Comparison of ENCODE assay signal across 16 mouse cellular contexts in genomic region chr17:6769602-6770001, GRCm38 (mm10). TPM values are rescaled to one million over a fixed set of nuclear protein-coding genes. Genes with fewer than 3 reads are reported as not detected.
DNase-seq lines count a peak whose midpoint lies in the region; ATAC-seq and TF ChIP-seq lines count a peak whose summit lies in the region.
"Had no signal": no experiment of that assay in that cellular context is flagged by ENCODE, and none has a peak within 500 bp of the region (broad histone marks: within the 10 kb centered on the region; RNA-seq: fewer than 3 reads in every experiment).

No protein-coding gene starts in this region.

- TF ChIP-seq CTCF in forebrain, postnatal 0 days (IDR thresholded peaks at IDR 0.05; ENCODE audit: low read depth), result no peak

- no peak for ATAC-seq in forebrain, postnatal 0 days
- no peak for ATAC-seq in forebrain, embryonic 12.5 days (ENCODE audit: low FRiP score)
- ATAC-seq: forebrain, embryonic 15.5 days; lung, postnatal 0 days; midbrain, embryonic 13.5 days had no signal

- WGBS in forebrain, postnatal 0 days, result 53% methylated on average over 4 of the region's 4 CpGs
- 71% methylated on average over 4 of the region's 4 CpGs for WGBS in forebrain, embryonic 12.5 days

- intact Hi-C loops in left cerebral cortex, postnatal 25 days (cut with DNase I), result no loop called here

- H3K9ac ChIP-seq in forebrain, postnatal 0 days, result no peak overlapping the region
- no peak overlapping the region for H3K9ac ChIP-seq in forebrain, embryonic 12.5 days
- H3K9ac ChIP-seq: embryonic facial prominence, embryonic 13.5 days; forebrain, embryonic 15.5 days; midbrain, embryonic 13.5 days had no signal

- no peaks in the 10 kb centered on the region for H3K36me3 ChIP-seq in forebrain, postnatal 0 days (ENCODE audit: insufficient read depth)
- H3K36me3 ChIP-seq in forebrain, embryonic 12.5 days (replicated peaks), result no peaks in the 10 kb centered on the region
- H3K36me3 ChIP-seq in splenic B cell, adult 2 months (ENCODE audit: control insufficient read depth, insufficient read depth, low read length, poor library complexity, severe bottlenecking), result peaks cover 5% of the 10 kb centered on the region
- H3K36me3 ChIP-seq: embryonic facial prominence, embryonic 13.5 days; forebrain, embryonic 15.5 days; midbrain, embryonic 13.5 days had no signal

- H3K4me1 ChIP-seq in forebrain, postnatal 0 days (ENCODE audit: insufficient read depth), result no peaks in the 10 kb centered on the region
- H3K4me1 ChIP-seq in forebrain, embryonic 12.5 days, result peaks cover 21% of the 10 kb centered on the region

- H3K4me2 ChIP-seq in forebrain, postnatal 0 days (ENCODE audit: low read depth), result no peak overlapping the region
- no peak overlapping the region for H3K4me2 ChIP-seq in forebrain, embryonic 12.5 days
- H3K4me2 ChIP-seq: embryonic facial prominence, embryonic 13.5 days; forebrain, embryonic 15.5 days; midbrain, embryonic 13.5 days had no signal

- no peaks in the 10 kb centered on the region for H3K9me3 ChIP-seq in forebrain, postnatal 0 days (ENCODE audit: low read length)
- H3K9me3 ChIP-seq in forebrain, embryonic 12.5 days, result no peaks in the 10 kb centered on the region
- H3K9me3 ChIP-seq: embryonic facial prominence, embryonic 13.5 days; forebrain, embryonic 15.5 days; midbrain, embryonic 13.5 days had no signal

- H3K27ac ChIP-seq in forebrain, postnatal 0 days (ENCODE audit: low read depth, low read length), result peak overlapping the region; percentile 21; the same call in 1 of the 2 replicates
- H3K27ac ChIP-seq in forebrain, embryonic 12.5 days, result no peak overlapping the region
- H3K27ac ChIP-seq: embryonic facial prominence, embryonic 13.5 days; forebrain, embryonic 15.5 days; midbrain, embryonic 13.5 days had no signal

- H3K27me3 ChIP-seq in forebrain, postnatal 0 days (ENCODE audit: insufficient read depth, low read length), result no peaks in the 10 kb centered on the region
- no peaks in the 10 kb centered on the region for H3K27me3 ChIP-seq in forebrain, embryonic 12.5 days
- no peaks in the 10 kb centered on the region for H3K27me3 ChIP-seq in splenic B cell, adult 2 months (ENCODE audit: control insufficient read depth, insufficient read depth, low read length, poor library complexity, severe bottlenecking)
- H3K27me3 ChIP-seq: CH12.LX; embryonic facial prominence, embryonic 13.5 days; forebrain, embryonic 15.5 days had no signal

- peak; percentile 25 for DNase-seq in forebrain, postnatal 0 days
- peak; percentile 48 for DNase-seq in kidney, adult 18-20 months
- no peak for DNase-seq in kidney, postnatal 14 days
- DNase-seq in thymus, postnatal 14 days, result peak; percentile 23
- DNase-seq in thymus, postnatal 4 days, result no peak
- DNase-seq in splenic B cell, adult 2 months (ENCODE audit: low read depth, low spot score), result peak; percentile 46
- DNase-seq in left cerebral cortex, postnatal 25 days (ENCODE audit: low spot score in 2 of 2), result no peak
- DNase-seq: adrenal gland, adult 2 months; gastrocnemius, postnatal 25 days; liver had no signal

- H3K4me3 ChIP-seq in forebrain, postnatal 0 days (ENCODE audit: low read depth, low read length), result no peak overlapping the region
- H3K4me3 ChIP-seq in forebrain, embryonic 12.5 days (replicated peaks), result no peak overlapping the region
- H3K4me3 ChIP-seq: embryonic facial prominence, embryonic 13.5 days; forebrain, embryonic 15.5 days; midbrain, embryonic 13.5 days had no signal

RNA-seq across cellular contexts. Expression of gene Ezr, which starts 13.0 kb away (rescaled TPM):
- 37.8 and 45.4 TPM in 2 replicates for total RNA-seq in forebrain, postnatal 0 days (2014; rRNA removed)
- polyA plus RNA-seq in forebrain, postnatal 0 days (2015; fragmentation: Nextera tagmentation; extraction: Ambion mirVana), result 51.6 and 60.2 TPM in 2 replicates
- polyA plus RNA-seq in forebrain, embryonic 12.5 days (2016; fragmentation: Nextera tagmentation; extraction: Ambion mirVana), result 115 and 122 TPM in 2 replicates
- total RNA-seq in left cerebral cortex, postnatal 25 days (2021), result 10 to 100 TPM; 44.7 to 55.6 TPM

Comparison
In these comparisons a context has a peak if more than half of its experiments do, and no peak if none do; other contexts are left out.
1. DNase-seq: peak in forebrain, postnatal 0 days (single experiment), kidney, adult 18-20 months (single experiment), thymus, postnatal 14 days (single experiment) and splenic B cell, adult 2 months (single experiment); none in kidney, postnatal 14 days (single experiment), thymus, postnatal 4 days (single experiment) and left cerebral cortex, postnatal 25 days (0 of 2).